Mouse (Mus musculus): ENCODE data around the gene Phrf1. TPM values are rescaled to one million over a fixed set of nuclear protein-coding genes. Genes with fewer than 3 reads are reported as not detected.

The Phrf1 gene
- polyA plus RNA-seq, 1 experiment from 2014 or later = 59.5 TPM

GRCm38 (mm10) chr7:141291921-141292582 lies 63.5 kb downstream of the Phrf1 start, which contains the start of gene Drd4:
Drd4 (plus strand) TSS chr7:141292006.
- Histone ChIP-seq H3K27ac (ENCODE audit: low read depth, low read length) (no peak within 1 kb of the TSS), H3K27me3 (ENCODE audit: control insufficient read depth, insufficient read depth, low read length) (peaks cover 34% of the 10 kb centered on the region), H3K36me3 (ENCODE audit: control insufficient read depth, insufficient read depth, low read length) (no peaks in the 10 kb centered on the region), H3K4me2 (ENCODE audit: low read depth, low read length) (peak within 1 kb of the TSS; percentile 73), H3K9me3 (ENCODE audit: control insufficient read depth, low read length) (no peaks in the 10 kb centered on the region), H3K4me1 (ENCODE audit: control insufficient read depth, insufficient read depth, low read length) (peaks cover 8% of the 10 kb centered on the region; the same call in 1 of the 2 replicates), H3K4me3 (ENCODE audit: low read depth, low read length) (peak within 1 kb of the TSS; percentile 45), H3K9ac (replicated peaks; ENCODE audit: low read depth, low read length) (peak within 1 kb of the TSS; percentile 60)
- 1% methylated on average over 43 of the region's 46 CpGs for WGBS
- ATAC-seq (ENCODE audit: low read depth) = peak; percentile 60

- peak overlapping the region; percentile 73 for H3K4me2 ChIP-seq (ENCODE audit: low read depth, low read length)
- H3K4me3 ChIP-seq (ENCODE audit: low read depth, low read length) = peak overlapping the region; percentile 45
- H3K36me3 ChIP-seq (ENCODE audit: control insufficient read depth, insufficient read depth, low read length) = no peaks in the 10 kb centered on the region
- WGBS = 30% methylated on average over 15 of the region's 15 CpGs
- H3K9ac ChIP-seq (replicated peaks; ENCODE audit: low read depth, low read length) = peak overlapping the region; percentile 60; the same call in 1 of the 2 replicates
- peak; percentile 26; the same call in 1 of the 2 replicates for ATAC-seq (ENCODE audit: low read depth)
- peaks cover 8% of the 10 kb centered on the region; the same call in 1 of the 2 replicates for H3K4me1 ChIP-seq (ENCODE audit: control insufficient read depth, insufficient read depth, low read length)
- peaks cover 34% of the 10 kb centered on the region for H3K27me3 ChIP-seq (ENCODE audit: control insufficient read depth, insufficient read depth, low read length)
- H3K27ac ChIP-seq (ENCODE audit: low read depth, low read length) = no peak overlapping the region
- no peaks in the 10 kb centered on the region for H3K9me3 ChIP-seq (ENCODE audit: control insufficient read depth, low read length)
Measured at GRCm38 (mm10) chr7:141292583-141293388, 64.2 kb downstream of the Phrf1 start.

- under 1% methylated on average over 51 of the region's 53 CpGs for WGBS
- Histone ChIP-seq H3K4me2 (ENCODE audit: low read depth, low read length) (peak overlapping the region; percentile 53), H3K27ac (ENCODE audit: low read depth, low read length) (no peak overlapping the region), H3K27me3 (ENCODE audit: control insufficient read depth, insufficient read depth, low read length) (peaks cover 34% of the 10 kb centered on the region), H3K4me1 (ENCODE audit: control insufficient read depth, insufficient read depth, low read length) (peaks cover 8% of the 10 kb centered on the region; the same call in 1 of the 2 replicates), H3K36me3 (ENCODE audit: control insufficient read depth, insufficient read depth, low read length) (0 out of 2 replicates have a peak, but pooled peaks cover 3% of the 10 kb centered on the region), H3K9ac (replicated peaks; ENCODE audit: low read depth, low read length) (peak overlapping the region; percentile 51; the same call in 1 of the 2 replicates), H3K4me3 (ENCODE audit: low read depth, low read length) (peak overlapping the region; percentile 28), H3K9me3 (ENCODE audit: control insufficient read depth, low read length) (no peaks in the 10 kb centered on the region)
- no peak for ATAC-seq (ENCODE audit: low read depth)
Measured at GRCm38 (mm10) chr7:141293852-141294471, 65.4 kb downstream of the Phrf1 start.

DNA sequence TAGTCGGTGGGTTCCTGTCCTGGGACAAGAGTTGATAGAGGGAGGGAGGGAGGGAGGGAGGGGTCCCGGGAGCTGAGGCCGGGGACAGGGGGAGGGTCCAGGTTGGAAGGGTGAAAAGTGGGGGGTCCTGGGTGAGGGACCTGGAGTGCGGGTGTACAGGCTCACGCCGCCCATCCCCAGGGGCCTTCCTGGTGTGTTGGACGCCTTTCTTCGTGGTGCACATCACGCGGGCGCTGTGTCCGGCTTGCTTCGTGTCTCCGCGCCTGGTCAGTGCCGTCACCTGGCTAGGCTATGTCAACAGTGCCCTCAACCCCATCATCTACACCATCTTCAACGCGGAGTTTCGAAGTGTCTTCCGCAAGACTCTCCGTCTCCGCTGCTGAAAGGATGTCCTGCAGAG lies 65.9 kb downstream of the Phrf1 start:
- H3K27ac ChIP-seq (ENCODE audit: low read depth, low read length) = no peak overlapping the region
- peaks cover 34% of the 10 kb centered on the region for H3K27me3 ChIP-seq (ENCODE audit: control insufficient read depth, insufficient read depth, low read length)
- H3K36me3 ChIP-seq (ENCODE audit: control insufficient read depth, insufficient read depth, low read length) = 0 out of 2 replicates have a peak, but pooled peaks cover 7% of the 10 kb centered on the region
- H3K4me2 ChIP-seq (ENCODE audit: low read depth, low read length) = peak overlapping the region; percentile 53
- WGBS = 5% methylated on average over 22 of the region's 22 CpGs
- no peak overlapping the region for H3K9ac ChIP-seq (replicated peaks; ENCODE audit: low read depth, low read length)
- ATAC-seq (ENCODE audit: low read depth) = no peak
- no peak overlapping the region for H3K4me3 ChIP-seq (ENCODE audit: low read depth, low read length)
- peaks cover 8% of the 10 kb centered on the region; the same call in 1 of the 2 replicates for H3K4me1 ChIP-seq (ENCODE audit: control insufficient read depth, insufficient read depth, low read length)
- no peaks in the 10 kb centered on the region for H3K9me3 ChIP-seq (ENCODE audit: control insufficient read depth, low read length)

- Histone ChIP-seq H3K4me2 (ENCODE audit: low read depth, low read length) (no peak overlapping the region), H3K27ac (ENCODE audit: low read depth, low read length) (no peak overlapping the region), H3K27me3 (ENCODE audit: control insufficient read depth, insufficient read depth, low read length) (peaks cover 27% of the 10 kb centered on the region), H3K4me3 (ENCODE audit: low read depth, low read length) (no peak overlapping the region), H3K9ac (replicated peaks; ENCODE audit: low read depth, low read length) (no peak overlapping the region), H3K4me1 (ENCODE audit: control insufficient read depth, insufficient read depth, low read length) (peaks cover 8% of the 10 kb centered on the region; the same call in 1 of the 2 replicates), H3K9me3 (ENCODE audit: control insufficient read depth, low read length) (no peaks in the 10 kb centered on the region), H3K36me3 (ENCODE audit: control insufficient read depth, insufficient read depth, low read length) (peaks cover 35% of the 10 kb centered on the region)
- 80% methylated on average over 3 of the region's 3 CpGs for WGBS
- ATAC-seq (ENCODE audit: low read depth) = no peak
Measured at GRCm38 (mm10) chr7:141297926-141298650, 69.5 kb downstream of the Phrf1 start.

- Histone ChIP-seq H3K4me1 (ENCODE audit: control insufficient read depth, insufficient read depth, low read length) (peaks cover 3% of the 10 kb centered on the region; the same call in 1 of the 2 replicates), H3K36me3 (ENCODE audit: control insufficient read depth, insufficient read depth, low read length) (peaks cover 36% of the 10 kb centered on the region), H3K9ac (replicated peaks; ENCODE audit: low read depth, low read length) (no peak overlapping the region), H3K4me3 (ENCODE audit: low read depth, low read length) (no peak overlapping the region), H3K4me2 (ENCODE audit: low read depth, low read length) (no peak overlapping the region), H3K27me3 (ENCODE audit: control insufficient read depth, insufficient read depth, low read length) (peaks cover 17% of the 10 kb centered on the region), H3K27ac (ENCODE audit: low read depth, low read length) (no peak overlapping the region), H3K9me3 (ENCODE audit: control insufficient read depth, low read length) (no peaks in the 10 kb centered on the region)
- ATAC-seq (ENCODE audit: low read depth) = no peak
- 97% methylated on average over 8 of the region's 8 CpGs for WGBS
Measured at GRCm38 (mm10) chr7:141299175-141299574, 70.6 kb downstream of the Phrf1 start.

GRCm38 (mm10) chr7:141301386-141301785 lies 72.8 kb downstream of the Phrf1 start:
- Histone ChIP-seq H3K36me3 (ENCODE audit: control insufficient read depth, insufficient read depth, low read length) (peaks cover 55% of the 10 kb centered on the region), H3K27me3 (ENCODE audit: control insufficient read depth, insufficient read depth, low read length) (no peaks in the 10 kb centered on the region), H3K9ac (replicated peaks; ENCODE audit: low read depth, low read length) (no peak overlapping the region), H3K27ac (ENCODE audit: low read depth, low read length) (no peak overlapping the region), H3K4me3 (ENCODE audit: low read depth, low read length) (no peak overlapping the region), H3K4me1 (ENCODE audit: control insufficient read depth, insufficient read depth, low read length) (no peaks in the 10 kb centered on the region), H3K4me2 (ENCODE audit: low read depth, low read length) (no peak overlapping the region), H3K9me3 (ENCODE audit: control insufficient read depth, low read length) (no peaks in the 10 kb centered on the region)
- WGBS = 96% methylated on average over 9 of the region's 9 CpGs
- no peak for ATAC-seq (ENCODE audit: low read depth)

GRCm38 (mm10) chr7:141302702-141303268 lies 74.2 kb downstream of the Phrf1 start:
- Histone ChIP-seq H3K4me2 (ENCODE audit: low read depth, low read length) (no peak overlapping the region), H3K27me3 (ENCODE audit: control insufficient read depth, insufficient read depth, low read length) (no peaks in the 10 kb centered on the region), H3K9ac (replicated peaks; ENCODE audit: low read depth, low read length) (no peak overlapping the region), H3K9me3 (ENCODE audit: control insufficient read depth, low read length) (no peaks in the 10 kb centered on the region), H3K4me1 (ENCODE audit: control insufficient read depth, insufficient read depth, low read length) (no peaks in the 10 kb centered on the region), H3K4me3 (ENCODE audit: low read depth, low read length) (no peak overlapping the region), H3K27ac (ENCODE audit: low read depth, low read length) (no peak overlapping the region), H3K36me3 (ENCODE audit: control insufficient read depth, insufficient read depth, low read length) (peaks cover 66% of the 10 kb centered on the region)
- WGBS = 76% methylated on average over 1 of the region's 1 CpGs
- ATAC-seq (ENCODE audit: low read depth) = no peak

Data from neural tube, embryonic 14.5 days (tissue).